Mouse (Mus musculus) monocyte, adult 2 months (primary cell): ENCODE measurements around the gene Msto1.
"Not testable (repeated sequence)": the region's sequence is repeated elsewhere in the genome, so short reads cannot be mapped to it uniquely, and the experiment has no call there.

Source experiments
- DNase-seq, 2 experiments: peaks; one replicate each; pipeline ENCODE4 v3.0.0; 2022; ENCODE audit warnings: low spot score in 2 of 2, low read depth in 1 of 2

Gene Msto1

GRCm38 (mm10) chr3:88905741-88906140 is 8.1 kb downstream of the Msto1 start:
- DNase-seq = no peak

GRCm38 (mm10) chr3:88905209-88905608 is 8.6 kb downstream of the Msto1 start:
- no peak for DNase-seq

- DNase-seq = no peak
These were observed 9.0 kb downstream of the Msto1 start for GRCm38 (mm10) chr3:88904803-88905202.

GRCm38 (mm10) chr3:88893011-88893410 is 20.8 kb downstream of the Msto1 start:
- not testable (repeated sequence) for DNase-seq

GRCm38 (mm10) chr3:88882536-88882935 is 31.3 kb downstream of the Msto1 start:
- not testable (repeated sequence) for DNase-seq

GRCm38 (mm10) chr3:88868449-88868848 is 45.4 kb downstream of the Msto1 start:
- DNase-seq = not testable (repeated sequence)

- DNase-seq = not testable (repeated sequence)
These were observed 46.6 kb downstream of the Msto1 start for GRCm38 (mm10) chr3:88867177-88867576.

- not testable (repeated sequence) for DNase-seq
These were observed 47.1 kb downstream of the Msto1 start for GRCm38 (mm10) chr3:88866735-88867134.

GRCm38 (mm10) chr3:88862129-88862528 is 51.7 kb downstream of the Msto1 start:
- DNase-seq = no peak

- no peak for DNase-seq
These were observed 58.0 kb downstream of the Msto1 start for GRCm38 (mm10) chr3:88855837-88856236.
